Mouse (Mus musculus): ENCODE data around the gene Colec11. TPM values are rescaled to one million over a fixed set of nuclear protein-coding genes. Genes with fewer than 3 reads are reported as not detected.

Colec11 gene
- 4.3 and 5.0 TPM in 2 replicates for polyA plus RNA-seq (2015; fragmentation: Nextera tagmentation; extraction: Ambion mirVana)

- peak; percentile 80 for ATAC-seq (ENCODE audit: low read depth)
- no peaks in the 10 kb centered on the region for H3K9me3 ChIP-seq (ENCODE audit: control insufficient read depth, low read length)
- H3K36me3 ChIP-seq (ENCODE audit: control insufficient read depth, insufficient read depth, low read length), result peaks cover 2% of the 10 kb centered on the region; the same call in 1 of the 2 replicates
- WGBS, result 13% methylated on average over 5 of the region's 5 CpGs
- peaks cover 21% of the 10 kb centered on the region for H3K4me1 ChIP-seq (replicated peaks; ENCODE audit: control insufficient read depth, insufficient read depth, low read length)
- no peak within 1 kb of the TSS for H3K4me2 ChIP-seq (ENCODE audit: low read depth, low read length)
- H3K27ac ChIP-seq (ENCODE audit: low read length), result peak within 1 kb of the TSS; percentile 41
- no peaks in the 10 kb centered on the region for H3K27me3 ChIP-seq (ENCODE audit: control insufficient read depth, insufficient read depth, low read depth, low read length)
- no peak within 1 kb of the TSS for H3K9ac ChIP-seq (ENCODE audit: low read length)
- H3K4me3 ChIP-seq (ENCODE audit: low read length), result no peak within 1 kb of the TSS
These were observed at the start of gene Colec11 for GRCm38 (mm10) chr12:28623195-28623594. Gene Colec11, minus strand, starts transcription at chr12:28623377.

DNA sequence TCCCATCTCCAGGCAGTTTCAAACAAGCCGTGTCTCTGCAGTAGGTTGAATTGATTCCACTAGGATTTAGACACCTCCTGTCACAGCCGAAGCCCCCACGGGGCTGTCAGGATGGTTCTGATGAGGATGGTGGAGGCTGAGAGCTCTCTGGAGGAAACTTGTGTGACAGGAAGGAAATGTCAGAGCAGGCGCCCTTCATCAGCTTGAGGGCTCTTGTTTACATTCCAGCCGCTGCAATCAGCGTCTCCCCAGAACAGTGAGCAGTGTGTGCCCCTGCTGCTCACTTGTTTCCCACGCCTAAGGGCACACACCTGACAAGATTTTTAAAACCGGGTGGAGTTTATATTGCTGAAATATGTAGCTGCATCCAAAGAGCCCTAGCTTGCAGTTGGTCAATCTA is 44.1 kb upstream of the Colec11 start:
- H3K9ac ChIP-seq (ENCODE audit: low read length), result peak overlapping the region; percentile 43
- H3K27me3 ChIP-seq (ENCODE audit: control insufficient read depth, insufficient read depth, low read depth, low read length), result no peaks in the 10 kb centered on the region
- peak overlapping the region; percentile 27; the same call in 1 of the 2 replicates for H3K4me2 ChIP-seq (ENCODE audit: low read depth, low read length)
- H3K4me3 ChIP-seq (ENCODE audit: low read length), result no peak overlapping the region
- H3K9me3 ChIP-seq (ENCODE audit: control insufficient read depth, low read length), result no peaks in the 10 kb centered on the region
- peak overlapping the region; percentile 13; the same call in 1 of the 2 replicates for H3K27ac ChIP-seq (ENCODE audit: low read length)
- no peaks in the 10 kb centered on the region for H3K36me3 ChIP-seq (ENCODE audit: control insufficient read depth, insufficient read depth, low read length)
- ATAC-seq (ENCODE audit: low read depth), result peak; percentile 62
- WGBS, result under 1% methylated on average over 8 of the region's 8 CpGs
- peaks cover 11% of the 10 kb centered on the region for H3K4me1 ChIP-seq (replicated peaks; ENCODE audit: control insufficient read depth, insufficient read depth, low read length)

GRCm38 (mm10) chr12:28666734-28667133 is 43.6 kb upstream of the Colec11 start:
- no peaks in the 10 kb centered on the region for H3K9me3 ChIP-seq (ENCODE audit: control insufficient read depth, low read length)
- H3K9ac ChIP-seq (ENCODE audit: low read length), result peak overlapping the region; percentile 43; the same call in 1 of the 2 replicates
- no peak overlapping the region for H3K4me3 ChIP-seq (ENCODE audit: low read length)
- ATAC-seq (ENCODE audit: low read depth), result peak; percentile 49; the same call in 1 of the 2 replicates
- H3K36me3 ChIP-seq (ENCODE audit: control insufficient read depth, insufficient read depth, low read length), result no peaks in the 10 kb centered on the region
- H3K4me2 ChIP-seq (ENCODE audit: low read depth, low read length), result peak overlapping the region; percentile 27; the same call in 1 of the 2 replicates
- peak overlapping the region; percentile 13; the same call in 1 of the 2 replicates for H3K27ac ChIP-seq (ENCODE audit: low read length)
- H3K27me3 ChIP-seq (ENCODE audit: control insufficient read depth, insufficient read depth, low read depth, low read length), result no peaks in the 10 kb centered on the region
- WGBS, result 23% methylated on average over 4 of the region's 4 CpGs
- H3K4me1 ChIP-seq (replicated peaks; ENCODE audit: control insufficient read depth, insufficient read depth, low read length), result peaks cover 11% of the 10 kb centered on the region

DNA sequence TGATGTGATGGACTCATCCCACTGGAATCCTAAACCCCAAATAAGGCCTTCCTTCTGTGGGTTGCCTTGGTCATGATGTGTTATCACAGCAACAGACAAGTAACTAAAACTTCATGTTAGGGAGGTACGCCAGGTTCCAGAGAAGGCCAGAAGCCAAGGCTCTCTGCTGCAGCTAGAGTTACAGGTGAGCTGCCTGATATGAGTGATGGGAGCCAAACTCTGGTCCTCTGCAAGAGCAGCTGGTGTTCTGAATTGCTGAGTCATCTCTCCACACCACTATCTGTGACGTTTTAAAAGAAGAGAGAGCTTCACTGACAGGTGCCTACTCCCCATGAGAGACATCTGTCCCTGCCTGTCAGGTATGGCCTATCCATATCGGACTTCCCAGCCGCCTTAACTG is 39.5 kb upstream of the Colec11 start:
- Histone ChIP-seq H3K36me3 (ENCODE audit: control insufficient read depth, insufficient read depth, low read length) (peaks cover 22% of the 10 kb centered on the region), H3K9me3 (ENCODE audit: control insufficient read depth, low read length) (no peaks in the 10 kb centered on the region), H3K27me3 (ENCODE audit: control insufficient read depth, insufficient read depth, low read depth, low read length) (no peaks in the 10 kb centered on the region), H3K4me2 (ENCODE audit: low read depth, low read length) (no peak overlapping the region), H3K27ac (ENCODE audit: low read length) (no peak overlapping the region), H3K4me3 (ENCODE audit: low read length) (no peak overlapping the region), H3K4me1 (replicated peaks; ENCODE audit: control insufficient read depth, insufficient read depth, low read length) (peaks cover 10% of the 10 kb centered on the region), H3K9ac (ENCODE audit: low read length) (no peak overlapping the region)
- ATAC-seq (ENCODE audit: low read depth), result no peak
- WGBS, result 81% methylated on average over 4 of the region's 4 CpGs

DNA sequence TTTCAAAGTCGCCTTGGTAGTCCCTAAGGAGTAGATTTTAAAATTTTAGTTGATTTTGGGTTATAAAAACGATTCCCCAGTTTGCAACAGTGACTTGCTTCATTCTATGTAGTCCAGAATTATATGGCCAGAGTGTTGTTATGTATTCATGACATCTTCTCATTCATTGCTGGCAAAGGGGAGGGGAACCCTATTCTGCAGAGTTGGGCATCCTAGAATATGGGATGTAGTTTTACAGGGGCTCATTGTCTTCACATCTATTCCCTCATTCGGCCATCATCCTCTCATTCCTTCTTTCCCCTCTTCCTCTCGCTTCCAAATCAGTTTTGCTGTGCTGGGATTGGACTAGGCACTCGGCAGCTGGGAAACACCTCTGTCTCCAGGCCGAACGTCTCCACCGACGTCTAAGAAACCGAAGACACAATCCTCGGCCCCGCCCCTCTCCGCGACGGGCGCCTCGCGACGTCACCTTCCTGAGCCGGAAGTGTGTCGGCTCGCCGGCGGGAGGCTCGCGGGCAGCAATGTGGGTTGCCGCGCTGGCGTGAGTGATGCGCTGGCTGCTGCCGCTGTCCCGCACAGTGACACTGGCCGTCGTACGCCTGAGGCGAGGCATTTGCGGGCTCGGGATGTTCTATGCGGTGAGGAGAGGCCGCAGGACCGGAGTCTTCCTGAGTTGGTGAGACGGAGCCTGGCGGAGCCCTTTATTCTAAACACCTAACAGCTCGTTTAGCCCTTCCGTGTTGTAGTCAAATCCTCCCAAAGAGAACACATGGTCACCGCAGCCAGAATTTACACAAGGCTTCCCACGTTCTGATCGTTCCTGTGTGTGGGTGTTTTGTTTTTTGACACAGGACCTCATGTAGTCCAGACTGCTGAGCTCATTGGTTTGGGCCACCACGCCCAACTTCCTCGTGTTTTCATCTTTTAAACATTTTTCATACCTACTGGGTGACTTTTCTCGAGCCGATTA is 26.2 kb upstream of the Colec11 start, which contains the start of gene Rnaseh1:
Rnaseh1 (plus strand) TSS at position 462 of the 970 bp plus-strand sequence.
- no peaks in the 10 kb centered on the region for H3K9me3 ChIP-seq (ENCODE audit: control insufficient read depth, low read length)
- H3K9ac ChIP-seq (ENCODE audit: low read length), result peak within 1 kb of the TSS; percentile 84
- H3K27ac ChIP-seq (ENCODE audit: low read length), result peak within 1 kb of the TSS; percentile 72
- 2% methylated on average over 52 of the region's 52 CpGs for whole genome bisulfite sequencing
- peak within 1 kb of the TSS; percentile 93 for H3K4me3 ChIP-seq (ENCODE audit: low read length)
- H3K4me2 ChIP-seq (ENCODE audit: low read depth, low read length), result peak within 1 kb of the TSS; percentile 71
- H3K27me3 ChIP-seq (ENCODE audit: control insufficient read depth, insufficient read depth, low read depth, low read length), result no peaks in the 10 kb centered on the region
- ATAC-seq (ENCODE audit: low read depth), result peak; percentile 97
- peaks cover 6% of the 10 kb centered on the region for H3K4me1 ChIP-seq (replicated peaks; ENCODE audit: control insufficient read depth, insufficient read depth, low read length)
- H3K36me3 ChIP-seq (ENCODE audit: control insufficient read depth, insufficient read depth, low read length), result peaks cover 8% of the 10 kb centered on the region

DNA sequence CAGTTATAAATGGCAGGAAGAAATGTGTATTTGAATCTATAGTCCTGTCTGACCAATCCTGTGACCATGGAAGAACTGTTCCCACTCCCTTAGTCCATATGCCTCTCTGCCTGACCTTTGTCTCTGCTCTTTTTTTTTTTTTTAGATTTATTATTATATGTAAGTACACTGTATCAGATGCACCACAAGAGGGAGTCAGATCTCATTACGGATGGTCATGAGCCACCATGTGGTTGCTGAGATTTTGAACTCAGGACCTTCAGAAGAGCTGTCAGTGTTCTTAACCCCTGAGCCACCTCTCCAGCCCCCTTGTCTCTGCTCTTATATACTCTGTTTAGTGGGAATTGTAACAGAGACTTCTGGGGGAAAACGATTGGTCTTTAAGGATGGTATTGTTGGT is 15.6 kb upstream of the Colec11 start:
- no peak overlapping the region for H3K4me2 ChIP-seq (ENCODE audit: low read depth, low read length)
- H3K9ac ChIP-seq (ENCODE audit: low read length), result no peak overlapping the region
- peaks cover 2% of the 10 kb centered on the region; the same call in 1 of the 2 replicates for H3K36me3 ChIP-seq (ENCODE audit: control insufficient read depth, insufficient read depth, low read length)
- H3K27me3 ChIP-seq (ENCODE audit: control insufficient read depth, insufficient read depth, low read depth, low read length), result no peaks in the 10 kb centered on the region
- no peak overlapping the region for H3K27ac ChIP-seq (ENCODE audit: low read length)
- no peak for ATAC-seq (ENCODE audit: low read depth)
- H3K9me3 ChIP-seq (ENCODE audit: control insufficient read depth, low read length), result no peaks in the 10 kb centered on the region
- peaks cover 7% of the 10 kb centered on the region; the same call in 1 of the 2 replicates for H3K4me1 ChIP-seq (replicated peaks; ENCODE audit: control insufficient read depth, insufficient read depth, low read length)
- WGBS, result 58% methylated on average over 2 of the region's 2 CpGs
- H3K4me3 ChIP-seq (ENCODE audit: low read length), result no peak overlapping the region

- ATAC-seq (ENCODE audit: low read depth), result no peak
- Histone ChIP-seq H3K9me3 (ENCODE audit: control insufficient read depth, low read length) (no peaks in the 10 kb centered on the region), H3K4me2 (ENCODE audit: low read depth, low read length) (peak overlapping the region; percentile 56), H3K27ac (ENCODE audit: low read length) (no peak overlapping the region), H3K27me3 (ENCODE audit: control insufficient read depth, insufficient read depth, low read depth, low read length) (no peaks in the 10 kb centered on the region), H3K4me3 (ENCODE audit: low read length) (peak overlapping the region; percentile 80), H3K36me3 (ENCODE audit: control insufficient read depth, insufficient read depth, low read length) (peaks cover 25% of the 10 kb centered on the region), H3K4me1 (replicated peaks; ENCODE audit: control insufficient read depth, insufficient read depth, low read length) (peaks cover 10% of the 10 kb centered on the region), H3K9ac (ENCODE audit: low read length) (no peak overlapping the region; the same call in 1 of the 2 replicates)
- 84% methylated on average over 6 of the region's 6 CpGs for WGBS
These were observed 13.4 kb upstream of the Colec11 start for GRCm38 (mm10) chr12:28636543-28636942.

DNA sequence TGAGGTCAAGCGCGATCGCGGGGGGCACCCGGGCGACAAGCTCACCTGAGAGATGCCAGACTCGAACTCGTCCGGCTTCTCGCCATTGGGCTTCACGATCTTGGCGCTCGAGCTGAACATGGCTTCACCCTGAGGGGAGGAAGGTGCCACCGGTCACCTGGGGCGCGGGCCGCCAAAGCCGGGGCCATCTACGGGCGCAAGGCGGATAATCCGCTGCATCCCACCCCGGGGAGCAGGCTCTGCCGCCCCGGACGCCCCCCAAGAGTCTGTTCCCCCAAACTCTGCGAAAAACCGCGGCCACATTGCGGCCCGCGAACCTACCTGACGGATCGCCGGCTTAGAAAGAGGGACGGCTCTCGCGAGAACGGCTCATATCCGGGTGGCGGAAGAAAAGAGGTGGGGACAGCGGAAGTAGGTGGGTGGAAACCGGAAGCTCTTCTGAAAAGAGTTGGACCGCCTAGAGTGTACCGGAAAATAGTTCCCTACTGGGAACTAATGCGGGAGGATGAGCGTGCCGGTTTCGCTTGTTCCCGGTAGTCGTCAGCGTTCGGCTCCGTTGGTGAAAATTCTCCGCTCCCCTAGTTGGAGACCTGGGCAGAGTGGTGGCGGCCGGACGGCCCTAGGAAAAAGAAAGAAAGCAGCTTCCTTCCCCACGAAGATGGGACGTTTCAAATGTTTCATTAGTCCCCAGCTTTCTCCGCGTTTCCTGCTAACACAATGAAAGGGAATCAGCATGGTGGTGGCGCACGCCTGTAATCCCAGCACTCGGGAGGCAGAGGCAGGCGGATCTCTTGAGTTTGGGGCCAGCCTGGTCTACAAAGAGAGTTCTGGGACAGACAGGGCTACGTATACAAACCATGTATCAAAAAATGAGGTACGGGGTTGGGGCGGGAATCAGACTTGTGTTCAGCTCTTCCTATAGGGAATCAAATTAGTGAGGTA is 12.6 kb upstream of the Colec11 start, which contains the start of gene Rps7:
Rps7 (minus strand) TSS at position 419 of the 942 bp plus-strand sequence.
- peak within 1 kb of the TSS; percentile 56 for H3K4me2 ChIP-seq (ENCODE audit: low read depth, low read length)
- no peaks in the 10 kb centered on the region for H3K27me3 ChIP-seq (ENCODE audit: control insufficient read depth, insufficient read depth, low read depth, low read length)
- H3K27ac ChIP-seq (ENCODE audit: low read length), result peak within 1 kb of the TSS; percentile 78
- no peaks in the 10 kb centered on the region for H3K9me3 ChIP-seq (ENCODE audit: control insufficient read depth, low read length)
- 5% methylated on average over 69 of the region's 69 CpGs for WGBS
- peaks cover 10% of the 10 kb centered on the region for H3K4me1 ChIP-seq (replicated peaks; ENCODE audit: control insufficient read depth, insufficient read depth, low read length)
- peaks cover 30% of the 10 kb centered on the region for H3K36me3 ChIP-seq (ENCODE audit: control insufficient read depth, insufficient read depth, low read length)
- peak; percentile 98 for ATAC-seq (ENCODE audit: low read depth)
- H3K9ac ChIP-seq (ENCODE audit: low read length), result peak within 1 kb of the TSS; percentile 97
- H3K4me3 ChIP-seq (ENCODE audit: low read length), result peak within 1 kb of the TSS; percentile 80
